Mouse (Mus musculus): ENCODE measurements at regions not wholly inside any gene's neighbourhood (a gene's known extent, or its start where the extent isn't known, plus 50 kb on each side); places are given as distances from the start of the nearest gene placed in this dataset.

- no peak for TF ChIP-seq HCFC1 (IDR thresholded peaks at IDR 0.05; ENCODE audit: borderline replicate concordance, insufficient read depth, low read length)
- no peak for TF ChIP-seq ZNF384 (IDR thresholded peaks at IDR 0.05; ENCODE audit: low read depth, low read length)
- no peak for TF ChIP-seq MAFK (IDR thresholded peaks at IDR 0.05; ENCODE audit: insufficient read depth, low read depth, low read length)
- no peak for TF ChIP-seq CHD2 (IDR thresholded peaks at IDR 0.05; ENCODE audit: low read depth, low read length)
- no peak for TF ChIP-seq ZC3H11A (IDR thresholded peaks at IDR 0.05; ENCODE audit: borderline replicate concordance, low read depth, low read length)
Measured at GRCm38 (mm10) chr3:110847222-110847621, 596.4 kb upstream of the Prmt6 start.

Measured in ES-E14 (cell line).